ENCODE assay signal across 20 mouse cellular contexts in genomic region chr3:64029846-64030245, GRCm38 (mm10). TPM values are rescaled to one million over a fixed set of nuclear protein-coding genes. Genes with fewer than 3 reads are reported as not detected.
"Had no signal": no experiment of that assay in that cellular context is flagged by ENCODE, and none has a peak within 500 bp of the region (broad histone marks: within the 10 kb centered on the region; RNA-seq: fewer than 3 reads in every experiment).

No protein-coding gene starts in this region.

- H3K4me3 ChIP-seq: neural tube, embryonic 12.5 days; neural tube, embryonic 13.5 days; neural tube, embryonic 15.5 days; stomach, embryonic 15.5 days had no signal

- DNase-seq: retina, postnatal 1 day; right cerebral cortex, adult 18-20 months; right cerebral cortex, postnatal 14 days; right cerebral cortex, postnatal 25 days; right cerebral cortex, postnatal 4 days; spleen, adult 18-20 months; thymus, adult 18-20 months; thymus, adult 2 months; thymus, postnatal 14 days; thymus, postnatal 25 days; thymus, postnatal 36 days; thymus, postnatal 4 days had no signal

- H3K9ac ChIP-seq: neural tube, embryonic 12.5 days; neural tube, embryonic 13.5 days; neural tube, embryonic 15.5 days; stomach, embryonic 15.5 days had no signal

- H3K36me3 ChIP-seq: neural tube, embryonic 12.5 days; neural tube, embryonic 13.5 days; neural tube, embryonic 15.5 days; stomach, embryonic 15.5 days had no signal

- H3K27me3 ChIP-seq: neural tube, embryonic 12.5 days; neural tube, embryonic 13.5 days; neural tube, embryonic 15.5 days; stomach, embryonic 15.5 days had no signal

- H3K4me1 ChIP-seq: neural tube, embryonic 12.5 days; neural tube, embryonic 13.5 days; neural tube, embryonic 15.5 days; stomach, embryonic 15.5 days had no signal

- H3K27ac ChIP-seq: neural tube, embryonic 12.5 days; neural tube, embryonic 13.5 days; neural tube, embryonic 15.5 days; stomach, embryonic 15.5 days; stomach, postnatal 0 days had no signal

- H3K9me3 ChIP-seq: neural tube, embryonic 12.5 days; neural tube, embryonic 13.5 days; neural tube, embryonic 15.5 days; stomach, embryonic 15.5 days had no signal

- H3K4me2 ChIP-seq: neural tube, embryonic 12.5 days; neural tube, embryonic 13.5 days; neural tube, embryonic 15.5 days; stomach, embryonic 15.5 days had no signal

RNA-seq across cellular contexts. Expression of gene Vmn2r1, which starts 51.5 kb away (rescaled TPM):
- total RNA-seq: neutrophil, adult 5-6 weeks had no signal
- polyA plus RNA-seq: small intestine, adult 2 months; spleen, adult 2 months had no signal
